Mouse (Mus musculus): ENCODE results near the gene Fbxo9.

GRCm38 (mm10) chr9:78111456-78111855 is 2.6 kb upstream of the Fbxo9 start:
- TF ChIP-seq CTCF (IDR thresholded peaks at IDR 0.05; ENCODE audit: low read depth, low read length) (no peak), GATA1 (IDR thresholded peaks at IDR 0.05; ENCODE audit: borderline replicate concordance, low read length) (no peak), POLR2AphosphoS5 (IDR thresholded peaks at IDR 0.05; ENCODE audit: insufficient replicate concordance, low read depth, low read length) (no peak)
